Mouse (Mus musculus) embryonic fibroblast, embryonic 13.5 days (primary cell): ENCODE data around the gene Igf1r.

Experiments used
- CTCF ChIP-seq: IDR thresholded peaks from 2 replicates; pipeline ENCODE4 v1.5.1; 2011; ENCODE audit warnings: mild to moderate bottlenecking, control low read depth, low read length, moderate library complexity, borderline replicate concordance; ENCODE audit not compliant: insufficient read depth
- POLR2A ChIP-seq: IDR thresholded peaks from 2 replicates; pipeline ENCODE4 v1.6.1; 2011; ENCODE audit warnings: low read depth, mild to moderate bottlenecking, control low read depth, low read length, moderate library complexity

DNA sequence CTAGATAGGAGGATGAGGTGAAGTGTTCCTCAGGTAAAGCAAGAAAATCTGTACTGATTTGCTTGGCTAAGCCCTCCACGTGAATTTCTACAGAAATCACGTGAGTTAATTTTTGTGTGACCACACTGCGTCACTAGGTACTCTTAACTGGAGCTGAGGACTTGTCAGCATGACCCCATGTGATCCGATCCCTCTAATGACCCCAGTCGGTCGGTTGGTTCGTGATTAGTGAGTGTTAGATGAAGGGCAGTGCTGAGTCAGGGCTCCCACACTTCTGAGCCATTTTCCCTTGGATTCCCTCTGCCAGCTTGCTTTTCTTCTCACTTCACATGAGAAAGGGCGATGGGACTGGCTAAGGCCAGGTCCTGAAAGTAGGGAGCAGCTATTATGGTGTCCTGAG, 86.2 kb downstream of the Igf1r start:
- TF ChIP-seq POLR2A (no peak), CTCF (no peak)
